Mouse (Mus musculus): Measurements from ENCODE around the gene Spock2. TPM values are rescaled to one million over a fixed set of nuclear protein-coding genes. Genes with fewer than 3 reads are reported as not detected.
"Not testable (repeated sequence)": the region's sequence is repeated elsewhere in the genome, so short reads cannot be mapped to it uniquely, and the experiment has no call there.

Spock2 gene
- total RNA-seq, 4 experiments from 2014 or later, result 55.0 to 86.5 (median 65.1) TPM

- DNase-seq, result no peak
Measured at GRCm38 (mm10) chr10:60108321-60109111, 2.5 kb downstream of the Spock2 start.

GRCm38 (mm10) chr10:60109336-60109735 is 3.3 kb downstream of the Spock2 start:
- no peak for DNase-seq

GRCm38 (mm10) chr10:60109989-60110388 is 4.0 kb downstream of the Spock2 start:
- DNase-seq, result no peak

GRCm38 (mm10) chr10:60110908-60111475 is 5.0 kb downstream of the Spock2 start:
- no peak for DNase-seq

- DNase-seq, result no peak
Measured at GRCm38 (mm10) chr10:60113965-60114690, 8.1 kb downstream of the Spock2 start.

- DNase-seq, result no peak
Measured at GRCm38 (mm10) chr10:60115345-60116185, 9.5 kb downstream of the Spock2 start.

- DNase-seq, result peak; percentile 35
Measured at GRCm38 (mm10) chr10:60116997-60117396, 11.0 kb downstream of the Spock2 start.

GRCm38 (mm10) chr10:60118464-60118863 is 12.4 kb downstream of the Spock2 start:
- no peak for DNase-seq

GRCm38 (mm10) chr10:60120630-60121029 is 14.6 kb downstream of the Spock2 start:
- DNase-seq, result no peak

GRCm38 (mm10) chr10:60124078-60124477 is 18.1 kb downstream of the Spock2 start:
- DNase-seq, result no peak

GRCm38 (mm10) chr10:60125529-60126327 is 19.7 kb downstream of the Spock2 start:
- no peak for DNase-seq

- DNase-seq, result no peak
Measured at GRCm38 (mm10) chr10:60128287-60128686, 22.3 kb downstream of the Spock2 start.

- no peak for DNase-seq
Measured at GRCm38 (mm10) chr10:60130504-60130903, 24.5 kb downstream of the Spock2 start.

- no peak for DNase-seq
Measured at GRCm38 (mm10) chr10:60133501-60133900, 27.5 kb downstream of the Spock2 start.

- DNase-seq, result no peak
Measured at GRCm38 (mm10) chr10:60134201-60134600, 28.2 kb downstream of the Spock2 start.

GRCm38 (mm10) chr10:60136010-60136409 is 30.0 kb downstream of the Spock2 start:
- DNase-seq, result not testable (repeated sequence)

GRCm38 (mm10) chr10:60136935-60137334 is 30.9 kb downstream of the Spock2 start:
- no peak for DNase-seq

- DNase-seq, result no peak
Measured at GRCm38 (mm10) chr10:60138680-60139079, 32.7 kb downstream of the Spock2 start.

- DNase-seq, result no peak
Measured at GRCm38 (mm10) chr10:60140751-60141150, 34.7 kb downstream of the Spock2 start.

GRCm38 (mm10) chr10:60141656-60142160 is 35.7 kb downstream of the Spock2 start:
- no peak for DNase-seq

- not testable (repeated sequence) for DNase-seq
Measured at GRCm38 (mm10) chr10:60147510-60148047, 41.6 kb downstream of the Spock2 start.
